ENCODE assay signal across 33 mouse cellular contexts in genomic region chr3:86641796-86642195, GRCm38 (mm10).
"Had no signal": no experiment of that assay in that cellular context is flagged by ENCODE, and none has a peak within 500 bp of the region (broad histone marks: within the 10 kb centered on the region; RNA-seq: fewer than 3 reads in every experiment).

No protein-coding gene starts in this region.

- H3K4me1 ChIP-seq: heart, embryonic 13.5 days; heart, embryonic 15.5 days; hindbrain, embryonic 10.5 days; hindbrain, embryonic 12.5 days; hindbrain, embryonic 15.5 days; intestine, embryonic 15.5 days; kidney, embryonic 15.5 days had no signal

- H3K4me3 ChIP-seq: heart, embryonic 12.5 days; heart, embryonic 13.5 days; heart, embryonic 15.5 days; hindbrain, embryonic 10.5 days; hindbrain, embryonic 12.5 days; hindbrain, embryonic 13.5 days; hindbrain, embryonic 15.5 days; intestine, embryonic 15.5 days; kidney, embryonic 15.5 days; layer of hippocampus, adult 2 months; left cerebral cortex, adult 2 months had no signal

- H3K36me3 ChIP-seq: heart, embryonic 12.5 days; heart, embryonic 13.5 days; heart, embryonic 15.5 days; hindbrain, embryonic 10.5 days; hindbrain, embryonic 12.5 days; intestine, embryonic 15.5 days; kidney, embryonic 15.5 days had no signal

- DNase-seq: heart, postnatal 10 days; heart, postnatal 14 days; heart, postnatal 36 days; heart, postnatal 4 days; kidney, adult 11 months; kidney, adult 18-20 months; kidney, adult 8-10 months; kidney, adult 9 months; kidney, postnatal 10 days; kidney, postnatal 14 days; kidney, postnatal 25 days; kidney, postnatal 36 days; kidney, postnatal 4 days; layer of hippocampus, adult 9-11 months; layer of hippocampus, postnatal 36 days had no signal

- H3K4me2 ChIP-seq: heart, embryonic 12.5 days; heart, embryonic 13.5 days; heart, embryonic 15.5 days; hindbrain, embryonic 12.5 days; hindbrain, embryonic 13.5 days; hindbrain, embryonic 14.5 days; hindbrain, embryonic 15.5 days; intestine, embryonic 15.5 days; kidney, embryonic 15.5 days had no signal

- H3K27ac ChIP-seq: heart, embryonic 13.5 days; heart, embryonic 15.5 days; hindbrain, embryonic 10.5 days; hindbrain, embryonic 12.5 days; hindbrain, embryonic 13.5 days; hindbrain, embryonic 14.5 days; hindbrain, embryonic 15.5 days; hindbrain, postnatal 0 days; intestine, embryonic 15.5 days; kidney, embryonic 15.5 days; kidney, postnatal 0 days; layer of hippocampus, adult 2 months; left cerebral cortex, adult 2 months had no signal

- ATAC-seq: hindbrain, embryonic 16.5 days; hindbrain, postnatal 0 days; inflammation-experienced regulatory T-cells, adult 6 months; intestine, embryonic 15.5 days; intestine, embryonic 16.5 days; intestine, postnatal 0 days had no signal

- H3K9me3 ChIP-seq: heart, embryonic 12.5 days; heart, embryonic 13.5 days; heart, embryonic 15.5 days; hindbrain, embryonic 10.5 days; hindbrain, embryonic 12.5 days; hindbrain, embryonic 13.5 days; hindbrain, embryonic 15.5 days; intestine, embryonic 15.5 days; kidney, embryonic 15.5 days had no signal

- H3K27me3 ChIP-seq: heart, embryonic 12.5 days; heart, embryonic 13.5 days; heart, embryonic 15.5 days; hindbrain, embryonic 12.5 days; hindbrain, embryonic 13.5 days; hindbrain, embryonic 15.5 days; intestine, embryonic 15.5 days; kidney, embryonic 15.5 days had no signal

- H3K9ac ChIP-seq: heart, embryonic 12.5 days; heart, embryonic 13.5 days; heart, embryonic 15.5 days; hindbrain, embryonic 12.5 days; hindbrain, embryonic 13.5 days; hindbrain, embryonic 14.5 days; hindbrain, embryonic 15.5 days; intestine, embryonic 15.5 days; kidney, embryonic 15.5 days had no signal
